Mouse (Mus musculus) C2C12 (cell line): ENCODE results near the gene 9130409I23Rik.

Experiments used
- CTCF ChIP-seq: IDR thresholded peaks from one replicate; pipeline ENCODE4 v1.5.1; 2011; ENCODE audit not compliant: control insufficient read depth, insufficient read depth, insufficient read length
- MAX ChIP-seq: IDR thresholded peaks from one replicate; pipeline ENCODE4 v1.6.1; 2011; ENCODE audit warnings: mild to moderate bottlenecking, control low read depth

DNA sequence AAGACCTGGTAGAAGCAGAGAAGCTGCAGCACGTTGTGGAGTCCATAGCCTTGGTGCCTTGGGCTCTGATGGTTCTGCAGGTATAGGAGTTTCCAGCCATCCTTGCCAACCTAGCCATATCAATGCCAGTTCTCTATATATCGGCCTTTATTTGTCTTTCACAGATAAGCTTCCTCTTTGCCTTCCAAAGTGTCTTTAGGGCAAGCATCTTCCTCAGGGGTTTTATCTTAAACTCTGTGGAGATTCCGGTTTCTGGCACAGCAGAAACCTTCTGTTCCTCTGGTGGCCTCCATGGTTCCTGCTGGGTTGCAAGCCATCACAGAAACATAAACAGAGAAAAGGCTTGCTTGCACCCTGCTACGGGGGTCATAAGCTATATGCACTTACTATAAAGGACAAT lies 1.9 kb downstream of the 9130409I23Rik start:
- no peak for TF ChIP-seq CTCF
- TF ChIP-seq MAX: no peak
